Mouse (Mus musculus) limb, embryonic 14.5 days (tissue): ENCODE results near the gene Snhg11. TPM values are rescaled to one million over a fixed set of nuclear protein-coding genes. Genes with fewer than 3 reads are reported as not detected.

Experiments
- ATAC-seq: fragments of 200-750 bp; cut with Nextera tagmentation; 2 replicates; pipeline ENCODE4 v1.8.0; 2017; ENCODE audit warnings: low read depth, moderate number of reproducible peaks, moderate TSS enrichment; ENCODE audit not compliant: low FRiP score
- DNase-seq: peaks from one replicate; pipeline ENCODE4 v3.0.0-alpha.2; 2015; ENCODE audit warnings: low spot score
- H3K27ac ChIP-seq: fragments of 300-500 bp; sonication (generic); replicated peaks from 2 replicates; pipeline ENCODE4 v1.5.1; 2014; ENCODE audit warnings: low read depth, mild to moderate bottlenecking, low read length, moderate library complexity, mixed read lengths
- H3K27me3 ChIP-seq: fragments of 300-500 bp; sonication (generic); 2 replicates; pipeline ENCODE4 v1.6.1; 2014; ENCODE audit warnings: low read length, mixed read lengths; ENCODE audit not compliant: control insufficient read depth, insufficient read depth
- H3K36me3 ChIP-seq: fragments of 300-500 bp; sonication (generic); 2 replicates; pipeline ENCODE4 v1.6.1; 2014; ENCODE audit warnings: mild to moderate bottlenecking, low read length, moderate library complexity, mixed read lengths; ENCODE audit not compliant: control insufficient read depth, insufficient read depth
- H3K4me1 ChIP-seq: fragments of 300-500 bp; sonication (generic); 2 replicates; pipeline ENCODE4 v1.6.1; 2014; ENCODE audit warnings: antibody characterized with exemption, low read length, mixed read lengths; ENCODE audit not compliant: control insufficient read depth, insufficient read depth
- H3K4me2 ChIP-seq: fragments of 300-500 bp; sonication (generic); replicated peaks from 2 replicates; pipeline ENCODE4 v1.6.1; 2014; ENCODE audit warnings: low read depth, mild to moderate bottlenecking, low read length, moderate library complexity; ENCODE audit not compliant: severe bottlenecking
- H3K4me3 ChIP-seq: fragments of 300-500 bp; sonication (generic); replicated peaks from 2 replicates; pipeline ENCODE4 v1.5.1; 2014; ENCODE audit warnings: low read length
- H3K9ac ChIP-seq: fragments of 300-500 bp; sonication (generic); 2 replicates; pipeline ENCODE4 v1.6.1; 2014; ENCODE audit warnings: mild to moderate bottlenecking, low read depth, low read length, moderate library complexity; ENCODE audit not compliant: severe bottlenecking
- H3K9me3 ChIP-seq: fragments of 300-500 bp; sonication (generic); 2 replicates; pipeline ENCODE4 v1.6.1; 2016; ENCODE audit warnings: low read length; ENCODE audit not compliant: control insufficient read depth
- POLR2A ChIP-seq: fragments of 200-500 bp; IDR thresholded peaks from 2 replicates; pipeline ENCODE4 v1.8.0; 2012; ENCODE audit warnings: inconsistent platforms, mild to moderate bottlenecking, moderate library complexity, borderline replicate concordance; ENCODE audit not compliant: insufficient read depth, insufficient read length; ENCODE audit errors: extremely low read depth
- WGBS: fragments of 180-500 bp; shearing (Covaris S2); extraction: QIAGEN DNeasy Blood & Tissue Kit; methylation state at CpG from one replicate; pipeline ENCODE4 v1.1.7; 2014; 5-methylcytosine and 5-hydroxymethylcytosine counted together
- polyA plus RNA-seq, 2 experiments: library from polyadenylated mRNA; depleted of rRNA in 1 of 2; stranded (reverse) in 1 of 2; unstranded in 1 of 2; fragments of >200 nt; fragmentation: Nextera tagmentation in 1 of 2; extraction: Ambion mirVana in 1 of 2; gene quantifications; 2 replicates each; pipeline versions ENCODE4 v1.2.1 to v1.2.3; 2012 to 2014

Snhg11 gene
- polyA plus RNA-seq (2012; rRNA removed) (10.8 and 11.7 TPM in 2 replicates), polyA plus RNA-seq (2014; fragmentation: Nextera tagmentation; extraction: Ambion mirVana) (2.8 and 3.5 TPM in 2 replicates)

GRCm38 (mm10) chr2:158375443-158376122, at the start of gene Snhg11:
Gene Snhg11, plus strand, starts transcription at chr2:158375638.
- H3K36me3 ChIP-seq, result no peaks in the 10 kb centered on the region
- 0 out of 2 replicates have a peak, but pooled peaks have one; percentile 51 for ATAC-seq

GRCm38 (mm10) chr2:158334356-158334755, 41.1 kb upstream of the Snhg11 start:
- no peak overlapping the region for H3K4me3 ChIP-seq
- no peak overlapping the region for H3K4me2 ChIP-seq
- TF ChIP-seq POLR2A, result no peak
- DNase-seq (no peak), ATAC-seq (no peak)
- H3K27ac ChIP-seq, result no peak overlapping the region
- no peaks in the 10 kb centered on the region for H3K9me3 ChIP-seq
- 0 out of 2 replicates have a peak, but pooled peaks cover 5% of the 10 kb centered on the region for H3K4me1 ChIP-seq
- WGBS, result 89% methylated on average over 13 of the region's 13 CpGs
- H3K9ac ChIP-seq, result no peak overlapping the region
- no peaks in the 10 kb centered on the region for H3K36me3 ChIP-seq
- H3K27me3 ChIP-seq, result no peaks in the 10 kb centered on the region

More at GRCm38 (mm10) chr2:158375443-158376122, at the start of gene Snhg11:
- Histone ChIP-seq H3K4me3 (peak within 1 kb of the TSS; percentile 35), H3K27ac (no peak within 1 kb of the TSS), H3K27me3 (peaks cover 18% of the 10 kb centered on the region), H3K9ac (peak within 1 kb of the TSS; percentile 44), H3K4me1 (no peaks in the 10 kb centered on the region), H3K4me2 (peak within 1 kb of the TSS; percentile 59), H3K9me3 (no peaks in the 10 kb centered on the region)
- DNase-seq, result no peak
- no peak for TF ChIP-seq POLR2A
- 2% methylated on average over 35 of the region's 36 CpGs for WGBS

- no peak for TF ChIP-seq POLR2A
- no peak for DNase-seq
- no peak overlapping the region for H3K27ac ChIP-seq
These were observed 37.7 kb upstream of the Snhg11 start for GRCm38 (mm10) chr2:158337698-158338097.

GRCm38 (mm10) chr2:158339948-158340564, 35.4 kb upstream of the Snhg11 start:
- ATAC-seq (no peak), DNase-seq (peak; percentile 46)
- no peak overlapping the region for H3K9ac ChIP-seq
- H3K4me2 ChIP-seq, result no peak overlapping the region
- 42% methylated on average over 11 of the region's 11 CpGs for WGBS
- TF ChIP-seq POLR2A, result no peak
- H3K4me1 ChIP-seq, result 0 out of 2 replicates have a peak, but pooled peaks cover 5% of the 10 kb centered on the region
- no peaks in the 10 kb centered on the region for H3K9me3 ChIP-seq
- no peak overlapping the region for H3K4me3 ChIP-seq
- H3K36me3 ChIP-seq, result no peaks in the 10 kb centered on the region
- H3K27me3 ChIP-seq, result no peaks in the 10 kb centered on the region
- no peak overlapping the region for H3K27ac ChIP-seq

More at GRCm38 (mm10) chr2:158337698-158338097, 37.7 kb upstream of the Snhg11 start:
- 21% methylated on average over 10 of the region's 10 CpGs for WGBS
- Histone ChIP-seq H3K9ac (no peak overlapping the region), H3K36me3 (no peaks in the 10 kb centered on the region), H3K4me2 (no peak overlapping the region), H3K4me3 (no peak overlapping the region), H3K9me3 (no peaks in the 10 kb centered on the region), H3K27me3 (no peaks in the 10 kb centered on the region), H3K4me1 (0 out of 2 replicates have a peak, but pooled peaks cover 5% of the 10 kb centered on the region)
- no peak for ATAC-seq

- Histone ChIP-seq H3K4me3 (no peak overlapping the region), H3K27ac (no peak overlapping the region), H3K4me1 (0 out of 2 replicates have a peak, but pooled peaks cover under 1% of the 10 kb centered on the region), H3K9ac (no peak overlapping the region), H3K36me3 (no peaks in the 10 kb centered on the region), H3K9me3 (no peaks in the 10 kb centered on the region), H3K27me3 (no peaks in the 10 kb centered on the region), H3K4me2 (no peak overlapping the region)
- no peak for TF ChIP-seq POLR2A
- 76% methylated on average over 2 of the region's 2 CpGs for WGBS
- ATAC-seq (no peak), DNase-seq (no peak)
These were observed 34.1 kb upstream of the Snhg11 start for GRCm38 (mm10) chr2:158341324-158341723.
